12 mouse cellular contexts compared by ENCODE assay signal in genomic region chr9:86393586-86394272, GRCm38 (mm10).
A peak's percentile ranks its signal among the peaks of the same experiment; 100 is the strongest.
DNase-seq lines count a peak whose midpoint lies in the region; ATAC-seq and TF ChIP-seq lines count a peak whose summit lies in the region.
"Had no signal": no experiment of that assay in that cellular context is flagged by ENCODE, and none has a peak within 500 bp of the region (broad histone marks: within the 10 kb centered on the region; RNA-seq: fewer than 3 reads in every experiment).

No protein-coding gene starts in this region.

- no peaks in the 10 kb centered on the region for H3K36me3 ChIP-seq in heart, embryonic 13.5 days
- H3K36me3 ChIP-seq in heart, embryonic 11.5 days (ENCODE audit: control insufficient read depth, insufficient read depth, low read length), result no peaks in the 10 kb centered on the region
- H3K36me3 ChIP-seq in midbrain, embryonic 16.5 days (ENCODE audit: control insufficient read depth, insufficient read depth, low read length), result no peaks in the 10 kb centered on the region
- no peaks in the 10 kb centered on the region for H3K36me3 ChIP-seq in midbrain, embryonic 11.5 days (ENCODE audit: control insufficient read depth, insufficient read depth, low read length)
- H3K36me3 ChIP-seq in midbrain, postnatal 0 days (ENCODE audit: insufficient read depth, low read length), result no peaks in the 10 kb centered on the region
- H3K36me3 ChIP-seq: liver, embryonic 13.5 days had no signal

- H3K9ac ChIP-seq in heart, embryonic 13.5 days, result no peak overlapping the region
- no peak overlapping the region for H3K9ac ChIP-seq in heart, embryonic 11.5 days (ENCODE audit: low read depth, low read length)
- no peak overlapping the region for H3K9ac ChIP-seq in midbrain, embryonic 16.5 days (ENCODE audit: low read depth, low read length)
- no peak overlapping the region for H3K9ac ChIP-seq in midbrain, embryonic 11.5 days (ENCODE audit: low read length)
- H3K9ac ChIP-seq in midbrain, postnatal 0 days (replicated peaks; ENCODE audit: low read length, poor library complexity, severe bottlenecking), result no peak overlapping the region
- H3K9ac ChIP-seq: liver, embryonic 13.5 days had no signal

- 45% methylated on average over 8 of the region's 8 CpGs for WGBS in heart, embryonic 13.5 days
- 57% methylated on average over 8 of the region's 8 CpGs for WGBS in heart, embryonic 11.5 days (ENCODE audit: insufficient replicate concordance)
- WGBS in midbrain, embryonic 16.5 days, result 72% methylated on average over 8 of the region's 8 CpGs
- WGBS in midbrain, embryonic 11.5 days, result 74% methylated on average over 8 of the region's 8 CpGs
- WGBS in midbrain, postnatal 0 days, result 66% methylated on average over 8 of the region's 8 CpGs

- H3K27me3 ChIP-seq in heart, embryonic 13.5 days (replicated peaks), result no peaks in the 10 kb centered on the region
- H3K27me3 ChIP-seq in heart, embryonic 11.5 days (ENCODE audit: control insufficient read depth, insufficient read depth, low read length), result no peaks in the 10 kb centered on the region
- no peaks in the 10 kb centered on the region for H3K27me3 ChIP-seq in midbrain, embryonic 16.5 days (ENCODE audit: control insufficient read depth, insufficient read depth, low read depth, low read length)
- no peaks in the 10 kb centered on the region for H3K27me3 ChIP-seq in midbrain, embryonic 11.5 days (ENCODE audit: control insufficient read depth, insufficient read depth, low read length)
- H3K27me3 ChIP-seq in midbrain, postnatal 0 days (ENCODE audit: insufficient read depth, low read length), result no peaks in the 10 kb centered on the region
- H3K27me3 ChIP-seq: CH12.LX; liver, embryonic 13.5 days; Patski had no signal

- H3K4me3 ChIP-seq in heart, embryonic 13.5 days, result no peak overlapping the region
- H3K4me3 ChIP-seq in heart, embryonic 11.5 days (ENCODE audit: low read depth, low read length), result no peak overlapping the region
- no peak overlapping the region for H3K4me3 ChIP-seq in midbrain, embryonic 16.5 days (ENCODE audit: low read depth, low read length)
- no peak overlapping the region for H3K4me3 ChIP-seq in midbrain, embryonic 11.5 days (ENCODE audit: low read depth, low read length)
- H3K4me3 ChIP-seq in midbrain, postnatal 0 days (ENCODE audit: low read depth, low read length), result no peak overlapping the region
- H3K4me3 ChIP-seq: liver, embryonic 13.5 days had no signal

- no peak for ATAC-seq in heart, embryonic 13.5 days (ENCODE audit: extremely low read depth, insufficient number of reproducible peaks, low FRiP score, low TSS enrichment)
- ATAC-seq in heart, embryonic 11.5 days (replicated peaks; ENCODE audit: insufficient number of reproducible peaks, low FRiP score, low TSS enrichment), result no peak
- ATAC-seq in midbrain, embryonic 16.5 days, result no peak
- no peak for ATAC-seq in midbrain, embryonic 11.5 days (ENCODE audit: low FRiP score)
- no peak for ATAC-seq in midbrain, postnatal 0 days (ENCODE audit: low FRiP score)
- ATAC-seq: Patski had no signal

- peaks cover 13% of the 10 kb centered on the region for H3K4me1 ChIP-seq in heart, embryonic 13.5 days
- peaks cover 6% of the 10 kb centered on the region for H3K4me1 ChIP-seq in heart, embryonic 11.5 days (ENCODE audit: control insufficient read depth, insufficient read depth, low read length)
- H3K4me1 ChIP-seq in midbrain, embryonic 16.5 days (ENCODE audit: control insufficient read depth, insufficient read depth, low read length), result peaks cover 8% of the 10 kb centered on the region
- H3K4me1 ChIP-seq in midbrain, embryonic 11.5 days (ENCODE audit: control insufficient read depth, insufficient read depth, low read length), result peaks cover 1% of the 10 kb centered on the region; the same call in 1 of the 2 replicates
- H3K4me1 ChIP-seq in midbrain, postnatal 0 days (ENCODE audit: insufficient read depth, low read length), result no peaks in the 10 kb centered on the region

- 0 out of 2 replicates have a peak, but pooled peaks cover 5% of the 10 kb centered on the region for H3K9me3 ChIP-seq in heart, embryonic 13.5 days
- H3K9me3 ChIP-seq in heart, embryonic 11.5 days (replicated peaks; ENCODE audit: control insufficient read depth, low read length), result no peaks in the 10 kb centered on the region
- 0 out of 2 replicates have a peak, but pooled peaks cover 3% of the 10 kb centered on the region for H3K9me3 ChIP-seq in midbrain, embryonic 16.5 days (replicated peaks; ENCODE audit: control insufficient read depth, low read length, poor library complexity, severe bottlenecking)
- no peaks in the 10 kb centered on the region for H3K9me3 ChIP-seq in midbrain, embryonic 11.5 days (ENCODE audit: control insufficient read depth, low read length)
- no peaks in the 10 kb centered on the region for H3K9me3 ChIP-seq in midbrain, postnatal 0 days (ENCODE audit: low read length)
- H3K9me3 ChIP-seq: liver, embryonic 13.5 days had no signal

- no peak overlapping the region for H3K4me2 ChIP-seq in heart, embryonic 13.5 days
- H3K4me2 ChIP-seq in heart, embryonic 11.5 days, result no peak overlapping the region
- H3K4me2 ChIP-seq in midbrain, embryonic 16.5 days (ENCODE audit: low read length), result no peak overlapping the region
- no peak overlapping the region for H3K4me2 ChIP-seq in midbrain, embryonic 11.5 days
- no peak overlapping the region for H3K4me2 ChIP-seq in midbrain, postnatal 0 days (ENCODE audit: low read depth, low read length, poor library complexity, severe bottlenecking)
- H3K4me2 ChIP-seq: liver, embryonic 13.5 days had no signal

- TF ChIP-seq CTCF in midbrain, postnatal 0 days (IDR thresholded peaks at IDR 0.05), result no peak

- DNase-seq in midbrain, embryonic 11.5 days (ENCODE audit: low spot score, missing footprints), result no peak
- DNase-seq in midbrain, postnatal 0 days (ENCODE audit: low spot score), result no peak
- DNase-seq in spleen, adult 18-20 months, result no peak
- no peak for DNase-seq in left cerebral cortex, adult 8-10 months (ENCODE audit: low spot score in 2 of 2)
- no peak for DNase-seq in right cerebral cortex, postnatal 36 days (ENCODE audit: low spot score in 2 of 2)
- DNase-seq: liver, embryonic 13.5 days; lung, postnatal 36 days had no signal

- H3K27ac ChIP-seq in heart, embryonic 13.5 days (replicated peaks), result 0 out of 2 replicates have a peak overlapping the region, but pooled peaks have one; percentile 24
- H3K27ac ChIP-seq in heart, embryonic 11.5 days (ENCODE audit: low read depth, low read length), result no peak overlapping the region
- peak overlapping the region; percentile 38 for H3K27ac ChIP-seq in midbrain, embryonic 16.5 days (ENCODE audit: low read length)
- H3K27ac ChIP-seq in midbrain, embryonic 11.5 days (ENCODE audit: low read depth, low read length), result no peak overlapping the region
- 0 out of 2 replicates have a peak overlapping the region, but pooled peaks have one; percentile 1 for H3K27ac ChIP-seq in midbrain, postnatal 0 days (ENCODE audit: low read depth, low read length)
- H3K27ac ChIP-seq: liver, embryonic 13.5 days had no signal

Comparison
In these comparisons a context has a peak if more than half of its experiments do, and no peak if none do; other contexts are left out.
1. H3K27ac ChIP-seq: peak in heart, embryonic 13.5 days (single experiment), midbrain, embryonic 16.5 days (single experiment) and midbrain, postnatal 0 days (single experiment); none in heart, embryonic 11.5 days (single experiment) and midbrain, embryonic 11.5 days (single experiment).